Mouse (Mus musculus): Measurements from ENCODE around the gene Ftsj3. TPM values are rescaled to one million over a fixed set of nuclear protein-coding genes. Genes with fewer than 3 reads are reported as not detected.

Ftsj3 gene
- polyA plus RNA-seq, 1 experiment from 2014 or later: 67.3 TPM

DNA sequence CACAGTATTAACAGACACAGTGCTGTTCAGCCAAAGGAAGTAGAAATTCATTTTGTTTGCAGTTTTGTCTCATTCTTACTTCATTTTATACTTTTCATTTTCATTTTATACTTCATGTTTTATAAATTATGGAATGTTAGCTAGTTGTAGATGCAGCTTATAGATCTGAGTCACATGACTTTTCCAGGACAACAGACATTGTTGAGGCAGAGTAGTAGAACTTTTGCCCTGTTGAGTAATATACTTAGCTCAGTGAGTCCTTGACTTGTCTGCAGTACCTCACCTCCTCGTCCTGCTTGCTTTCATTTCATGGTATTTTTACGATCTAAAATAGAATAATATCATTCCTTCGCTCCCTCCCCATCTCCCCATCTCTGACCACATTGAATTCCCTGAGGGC is 35.3 kb downstream of the Ftsj3 start:
- Histone ChIP-seq H3K27ac (ENCODE audit: low read depth, low read length) (no peak overlapping the region), H3K4me2 (no peak overlapping the region), H3K9me3 (ENCODE audit: control insufficient read depth, low read length) (no peaks in the 10 kb centered on the region), H3K4me3 (ENCODE audit: low read depth, low read length) (no peak overlapping the region), H3K4me1 (ENCODE audit: control insufficient read depth, insufficient read depth, low read length) (peaks cover 11% of the 10 kb centered on the region), H3K36me3 (ENCODE audit: control insufficient read depth, insufficient read depth, low read length) (peaks cover 3% of the 10 kb centered on the region; the same call in 1 of the 2 replicates), H3K9ac (ENCODE audit: low read length) (no peak overlapping the region), H3K27me3 (ENCODE audit: control insufficient read depth, insufficient read depth, low read length) (no peaks in the 10 kb centered on the region)
- DNase-seq (ENCODE audit: low spot score, missing footprints): no peak
- WGBS: 94% methylated on average over 3 of the region's 3 CpGs
- ATAC-seq (ENCODE audit: low FRiP score): no peak

DNA sequence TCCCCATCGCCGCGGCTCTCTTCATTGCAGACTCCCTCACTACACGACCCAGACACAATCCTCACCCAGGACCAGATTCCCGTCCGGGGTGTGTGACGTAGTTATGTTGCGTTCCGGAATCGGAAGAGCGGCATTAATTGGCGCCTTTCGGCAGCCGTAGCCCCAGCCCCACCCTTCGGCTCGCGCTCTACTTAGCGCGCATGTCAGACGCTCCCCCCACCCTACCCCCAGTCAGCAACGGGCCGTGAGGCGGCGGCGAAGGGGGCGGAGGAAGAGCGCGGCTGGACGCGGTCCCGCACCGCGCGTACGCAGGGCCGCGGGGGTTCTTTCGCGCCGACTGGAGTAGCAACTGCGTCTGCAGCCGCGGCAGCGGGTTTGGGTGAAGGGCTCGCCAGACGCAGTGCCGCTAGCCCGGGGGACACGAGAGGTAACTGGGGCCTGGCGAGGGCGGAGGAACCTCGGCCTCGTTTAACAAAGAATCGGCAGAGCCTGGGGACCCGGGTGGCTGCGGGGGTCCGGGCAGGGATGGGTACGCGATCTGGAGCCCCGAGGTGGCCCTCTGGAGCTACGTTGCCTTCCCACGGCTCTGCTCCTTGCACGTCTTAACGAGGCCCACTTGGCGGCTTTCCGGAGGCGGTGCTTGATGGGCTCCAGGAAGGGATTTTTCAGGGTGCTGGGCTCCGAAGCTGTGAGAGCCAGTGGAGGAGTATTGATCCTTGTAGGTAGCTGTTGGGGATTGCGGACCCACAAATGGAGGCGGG is 39.0 kb downstream of the Ftsj3 start, which contains the start of gene Ddx42:
Gene Ddx42 (plus strand): TSS at position 197 of the 761 bp plus-strand sequence.
- under 1% methylated on average over 69 of the region's 70 CpGs for WGBS

GRCm38 (mm10) chr11:106215927-106216729 is 39.8 kb downstream of the Ftsj3 start, which contains the start of gene Ccdc47:
Gene Ccdc47 (minus strand): TSS chr11:106216344.
- Histone ChIP-seq H3K27me3 (ENCODE audit: control insufficient read depth, insufficient read depth, low read length) (no peaks in the 10 kb centered on the region), H3K4me1 (ENCODE audit: control insufficient read depth, insufficient read depth, low read length) (peaks cover 21% of the 10 kb centered on the region), H3K27ac (ENCODE audit: low read depth, low read length) (peak within 1 kb of the TSS; percentile 81), H3K4me3 (ENCODE audit: low read depth, low read length) (peak within 1 kb of the TSS; percentile 57), H3K36me3 (ENCODE audit: control insufficient read depth, insufficient read depth, low read length) (peaks cover 3% of the 10 kb centered on the region; the same call in 1 of the 2 replicates), H3K9me3 (ENCODE audit: control insufficient read depth, low read length) (no peaks in the 10 kb centered on the region), H3K9ac (ENCODE audit: low read length) (peak within 1 kb of the TSS; percentile 79), H3K4me2 (peak within 1 kb of the TSS; percentile 60)
- ATAC-seq (ENCODE audit: low FRiP score) (peak; percentile 97), DNase-seq (ENCODE audit: low spot score, missing footprints) (peak; percentile 99)
- WGBS: under 1% methylated on average over 46 of the region's 46 CpGs

More for the DNA sequence above, 39.0 kb downstream of the Ftsj3 start, which contains the start of gene Ddx42:
- Histone ChIP-seq H3K9ac (ENCODE audit: low read length) (peak within 1 kb of the TSS; percentile 79), H3K4me3 (ENCODE audit: low read depth, low read length) (peak within 1 kb of the TSS; percentile 57), H3K36me3 (ENCODE audit: control insufficient read depth, insufficient read depth, low read length) (no peaks in the 10 kb centered on the region; the same call in 1 of the 2 replicates), H3K9me3 (ENCODE audit: control insufficient read depth, low read length) (no peaks in the 10 kb centered on the region), H3K27ac (ENCODE audit: low read depth, low read length) (peak within 1 kb of the TSS; percentile 81), H3K4me1 (ENCODE audit: control insufficient read depth, insufficient read depth, low read length) (peaks cover 21% of the 10 kb centered on the region), H3K4me2 (peak within 1 kb of the TSS; percentile 60), H3K27me3 (ENCODE audit: control insufficient read depth, insufficient read depth, low read length) (no peaks in the 10 kb centered on the region)
- ATAC-seq (ENCODE audit: low FRiP score) (peak; percentile 94), DNase-seq (ENCODE audit: low spot score, missing footprints) (peak; percentile 99)

GRCm38 (mm10) chr11:106215450-106215859 is 40.4 kb downstream of the Ftsj3 start:
- H3K4me2 ChIP-seq: peak overlapping the region; percentile 60
- no peak overlapping the region for H3K27ac ChIP-seq (ENCODE audit: low read depth, low read length)
- H3K36me3 ChIP-seq (ENCODE audit: control insufficient read depth, insufficient read depth, low read length): peaks cover 4% of the 10 kb centered on the region; the same call in 1 of the 2 replicates
- DNase-seq (ENCODE audit: low spot score, missing footprints): no peak
- peak overlapping the region; percentile 57 for H3K4me3 ChIP-seq (ENCODE audit: low read depth, low read length)
- no peaks in the 10 kb centered on the region for H3K27me3 ChIP-seq (ENCODE audit: control insufficient read depth, insufficient read depth, low read length)
- no peak for ATAC-seq (ENCODE audit: low FRiP score)
- peak overlapping the region; percentile 79 for H3K9ac ChIP-seq (ENCODE audit: low read length)
- H3K9me3 ChIP-seq (ENCODE audit: control insufficient read depth, low read length): no peaks in the 10 kb centered on the region
- WGBS: 30% methylated on average over 7 of the region's 7 CpGs
- H3K4me1 ChIP-seq (ENCODE audit: control insufficient read depth, insufficient read depth, low read length): peaks cover 21% of the 10 kb centered on the region

DNA sequence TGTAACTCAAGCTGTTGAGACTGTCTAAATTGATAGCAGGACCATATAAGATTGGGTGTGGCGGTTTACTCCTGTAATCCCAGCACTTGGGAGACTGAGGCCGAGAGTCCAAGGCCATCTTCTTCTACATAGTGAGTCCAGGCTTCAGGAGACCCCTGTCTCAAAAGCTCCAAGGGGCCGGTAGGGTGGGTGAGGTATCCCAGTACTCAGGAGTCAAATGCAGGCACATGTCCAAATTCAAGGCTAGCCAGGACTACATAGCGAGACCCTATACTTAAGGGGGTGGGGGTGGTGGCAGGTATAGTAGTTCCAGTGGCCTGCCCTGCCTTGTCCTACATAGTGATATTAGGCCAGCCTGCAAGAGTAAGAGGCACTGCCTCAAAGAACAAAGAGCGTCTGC is 41.0 kb downstream of the Ftsj3 start:
- no peak overlapping the region; the same call in 1 of the 2 replicates for H3K4me2 ChIP-seq
- H3K36me3 ChIP-seq (ENCODE audit: control insufficient read depth, insufficient read depth, low read length): peaks cover 4% of the 10 kb centered on the region; the same call in 1 of the 2 replicates
- no peak overlapping the region for H3K27ac ChIP-seq (ENCODE audit: low read depth, low read length)
- no peak overlapping the region for H3K9ac ChIP-seq (ENCODE audit: low read length)
- DNase-seq (ENCODE audit: low spot score, missing footprints) (no peak), ATAC-seq (ENCODE audit: low FRiP score) (no peak)
- H3K4me1 ChIP-seq (ENCODE audit: control insufficient read depth, insufficient read depth, low read length): peaks cover 21% of the 10 kb centered on the region
- WGBS: 95% methylated on average over 5 of the region's 5 CpGs
- H3K9me3 ChIP-seq (ENCODE audit: control insufficient read depth, low read length): no peaks in the 10 kb centered on the region
- H3K27me3 ChIP-seq (ENCODE audit: control insufficient read depth, insufficient read depth, low read length): no peaks in the 10 kb centered on the region
- no peak overlapping the region; the same call in 1 of the 2 replicates for H3K4me3 ChIP-seq (ENCODE audit: low read depth, low read length)

GRCm38 (mm10) chr11:106212771-106213170 is 43.1 kb downstream of the Ftsj3 start:
- H3K9ac ChIP-seq (ENCODE audit: low read length): no peak overlapping the region
- peaks cover 11% of the 10 kb centered on the region for H3K4me1 ChIP-seq (ENCODE audit: control insufficient read depth, insufficient read depth, low read length)
- DNase-seq (ENCODE audit: low spot score, missing footprints) (no peak), ATAC-seq (ENCODE audit: low FRiP score) (no peak)
- H3K36me3 ChIP-seq (ENCODE audit: control insufficient read depth, insufficient read depth, low read length): peaks cover 10% of the 10 kb centered on the region
- H3K4me3 ChIP-seq (ENCODE audit: low read depth, low read length): no peak overlapping the region
- no peak overlapping the region for H3K27ac ChIP-seq (ENCODE audit: low read depth, low read length)
- WGBS: 90% methylated on average over 8 of the region's 8 CpGs
- no peak overlapping the region for H3K4me2 ChIP-seq
- no peaks in the 10 kb centered on the region for H3K9me3 ChIP-seq (ENCODE audit: control insufficient read depth, low read length)
- H3K27me3 ChIP-seq (ENCODE audit: control insufficient read depth, insufficient read depth, low read length): no peaks in the 10 kb centered on the region

- DNase-seq (ENCODE audit: low spot score, missing footprints): no peak
- no peak within 1 kb of the TSS for H3K4me2 ChIP-seq
- ATAC-seq (ENCODE audit: low FRiP score): no peak
- no peak within 1 kb of the TSS for H3K27ac ChIP-seq (ENCODE audit: low read depth, low read length)
- no peaks in the 10 kb centered on the region for H3K9me3 ChIP-seq (ENCODE audit: control insufficient read depth, low read length)
- H3K36me3 ChIP-seq (ENCODE audit: control insufficient read depth, insufficient read depth, low read length): peaks cover 25% of the 10 kb centered on the region
- H3K4me1 ChIP-seq (ENCODE audit: control insufficient read depth, insufficient read depth, low read length): no peaks in the 10 kb centered on the region
- no peaks in the 10 kb centered on the region for H3K27me3 ChIP-seq (ENCODE audit: control insufficient read depth, insufficient read depth, low read length)
- H3K4me3 ChIP-seq (ENCODE audit: low read depth, low read length): no peak within 1 kb of the TSS
- 88% methylated on average over 5 of the region's 5 CpGs for WGBS
- H3K9ac ChIP-seq (ENCODE audit: low read length): no peak within 1 kb of the TSS
Measured at GRCm38 (mm10) chr11:106202123-106202465, 53.8 kb downstream of the Ftsj3 start, which contains the start of gene Strada. Gene Strada (minus strand): TSS chr11:106202168.

GRCm38 (mm10) chr11:106201337-106202122 is 54.3 kb downstream of the Ftsj3 start:
- 96% methylated on average over 19 of the region's 19 CpGs for WGBS

More at GRCm38 (mm10) chr11:106201337-106202122, 54.3 kb downstream of the Ftsj3 start:
- Histone ChIP-seq H3K36me3 (ENCODE audit: control insufficient read depth, insufficient read depth, low read length) (peaks cover 23% of the 10 kb centered on the region), H3K9ac (ENCODE audit: low read length) (no peak overlapping the region), H3K27me3 (ENCODE audit: control insufficient read depth, insufficient read depth, low read length) (no peaks in the 10 kb centered on the region), H3K4me3 (ENCODE audit: low read depth, low read length) (no peak overlapping the region), H3K9me3 (ENCODE audit: control insufficient read depth, low read length) (no peaks in the 10 kb centered on the region), H3K4me1 (ENCODE audit: control insufficient read depth, insufficient read depth, low read length) (no peaks in the 10 kb centered on the region), H3K27ac (ENCODE audit: low read depth, low read length) (no peak overlapping the region), H3K4me2 (no peak overlapping the region)
- DNase-seq (ENCODE audit: low spot score, missing footprints) (no peak), ATAC-seq (ENCODE audit: low FRiP score) (no peak)

Data from midbrain, embryonic 11.5 days (tissue).